Mouse (Mus musculus): ENCODE results near the gene Ddx54. TPM values are rescaled to one million over a fixed set of nuclear protein-coding genes. Genes with fewer than 3 reads are reported as not detected.

The Ddx54 gene
- total RNA-seq, 2 experiments from 2014 or later = 28.5 to 29.5 TPM

- DNase-seq (ENCODE audit: low spot score in 2 of 2) = no peak
Measured at GRCm38 (mm10) chr5:120640094-120640493, 27.6 kb downstream of the Ddx54 start.

- no peak for DNase-seq (ENCODE audit: low spot score in 2 of 2)
Measured at GRCm38 (mm10) chr5:120643365-120644085, 31.0 kb downstream of the Ddx54 start.

GRCm38 (mm10) chr5:120644227-120644626, 31.7 kb downstream of the Ddx54 start:
- DNase-seq (ENCODE audit: low spot score in 2 of 2) = no peak

GRCm38 (mm10) chr5:120645851-120646250, 33.3 kb downstream of the Ddx54 start:
- no peak for DNase-seq (ENCODE audit: low spot score in 2 of 2)

DNA sequence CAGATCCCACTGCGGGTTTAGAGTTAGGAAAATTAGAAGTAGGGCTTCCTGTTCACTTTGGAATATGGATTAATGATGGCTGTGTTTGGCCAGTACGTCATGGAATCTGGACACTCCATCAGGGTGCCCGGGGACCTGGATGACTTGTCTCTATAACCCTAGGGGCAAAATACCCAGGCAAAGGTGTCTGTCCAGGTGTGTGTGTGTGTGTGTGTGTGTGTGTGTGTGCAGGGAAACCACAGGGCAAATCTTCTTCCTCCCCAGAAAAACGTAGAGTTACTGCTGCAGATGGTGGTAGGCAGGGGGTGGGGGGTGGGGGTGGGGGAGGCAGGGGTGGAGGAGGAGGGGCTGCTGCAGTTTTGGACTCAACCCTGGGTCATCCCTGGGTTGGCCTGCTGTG, 34.8 kb downstream of the Ddx54 start:
- DNase-seq (ENCODE audit: low spot score in 2 of 2) = no peak

GRCm38 (mm10) chr5:120647814-120648491, 35.4 kb downstream of the Ddx54 start:
- no peak for DNase-seq (ENCODE audit: low spot score in 2 of 2)

- no peak for DNase-seq (ENCODE audit: low spot score in 2 of 2)
Measured at GRCm38 (mm10) chr5:120648569-120649373, 36.2 kb downstream of the Ddx54 start, which contains the start of gene Rasal1. Rasal1 (plus strand) TSS chr5:120648812.

DNA sequence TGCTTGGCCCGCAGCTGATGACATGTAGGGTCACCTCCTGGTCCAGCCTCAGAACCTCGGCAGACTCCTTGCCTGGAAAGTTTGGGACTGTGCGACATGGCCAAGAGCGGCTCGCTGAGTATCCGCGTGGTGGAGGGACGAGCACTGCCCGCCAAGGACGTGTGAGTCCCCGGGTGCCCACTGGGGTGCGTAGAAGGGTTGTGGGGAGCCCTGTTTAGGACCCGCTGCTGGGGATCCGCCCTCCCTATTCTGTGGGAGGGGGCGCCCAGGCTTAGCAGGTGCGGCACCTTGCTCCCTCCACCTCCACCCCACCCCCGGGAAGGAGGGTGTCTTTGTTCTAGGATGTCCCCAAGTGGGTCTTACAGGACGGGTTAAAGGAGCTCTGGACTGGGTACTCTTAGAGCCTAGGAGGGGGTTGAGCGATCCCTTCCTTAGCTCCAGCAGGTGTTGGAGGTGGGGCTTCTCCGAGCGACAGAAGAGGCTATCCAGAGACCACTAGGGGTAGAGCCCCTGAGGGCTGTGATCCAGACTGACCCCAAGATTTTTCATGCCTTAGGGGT, 36.9 kb downstream of the Ddx54 start:
- DNase-seq (ENCODE audit: low spot score in 2 of 2) = no peak

GRCm38 (mm10) chr5:120649938-120650337, 37.4 kb downstream of the Ddx54 start:
- DNase-seq (ENCODE audit: low spot score in 2 of 2) = no peak

DNA sequence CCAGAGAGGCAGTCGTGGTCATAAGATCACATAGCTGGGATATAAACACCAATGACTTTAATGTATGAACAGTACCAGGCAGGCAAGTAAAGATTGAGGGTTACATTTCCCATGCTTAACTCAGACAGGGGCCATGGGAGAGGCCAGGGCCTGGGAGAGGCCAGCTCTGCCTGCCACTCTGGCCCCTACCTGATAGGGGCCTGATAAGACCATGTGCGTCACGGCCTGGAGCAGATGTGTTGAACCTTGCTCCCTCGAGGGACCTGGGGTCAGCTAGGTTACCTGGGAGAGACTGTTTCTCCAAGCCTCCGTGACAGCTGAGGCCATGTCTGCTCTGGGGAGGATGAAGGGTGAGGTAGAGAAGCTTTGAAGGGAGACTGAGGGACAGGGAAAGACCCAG, 38.7 kb downstream of the Ddx54 start:
- DNase-seq (ENCODE audit: low spot score in 2 of 2) = no peak

- no peak for DNase-seq (ENCODE audit: low spot score in 2 of 2)
Measured at GRCm38 (mm10) chr5:120652915-120653701, 40.6 kb downstream of the Ddx54 start.

- DNase-seq (ENCODE audit: low spot score in 2 of 2) = no peak
Measured at GRCm38 (mm10) chr5:120653873-120654272, 41.3 kb downstream of the Ddx54 start.

GRCm38 (mm10) chr5:120656281-120656751, 43.8 kb downstream of the Ddx54 start:
- DNase-seq (ENCODE audit: low spot score in 2 of 2) = no peak

DNA sequence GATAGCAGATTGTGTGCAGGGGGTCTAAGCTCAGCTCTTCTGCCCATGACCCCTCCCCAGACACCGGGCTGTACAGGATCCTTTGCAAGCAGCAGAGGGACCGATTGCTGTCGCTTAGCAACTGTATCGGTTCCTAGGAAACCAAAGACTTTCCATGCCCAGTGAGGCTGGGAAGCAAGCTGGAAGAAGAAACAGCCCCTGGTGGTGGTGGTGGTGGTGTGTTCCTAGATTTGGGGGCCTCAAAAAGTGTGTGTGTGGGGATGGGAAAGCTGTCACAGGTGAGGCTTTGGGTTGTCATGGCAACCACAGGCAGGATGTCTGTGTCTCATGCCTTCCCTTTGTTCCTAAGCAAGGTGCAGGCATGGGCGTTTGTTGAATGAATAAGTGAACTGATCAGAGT, 48.3 kb downstream of the Ddx54 start:
- no peak for DNase-seq (ENCODE audit: low spot score in 2 of 2)

- DNase-seq (ENCODE audit: low spot score in 2 of 2) = no peak
Measured at GRCm38 (mm10) chr5:120664888-120665287, 52.3 kb downstream of the Ddx54 start.

- DNase-seq (ENCODE audit: low spot score in 2 of 2) = no peak
Measured at GRCm38 (mm10) chr5:120668761-120669160, 56.2 kb downstream of the Ddx54 start.

DNA sequence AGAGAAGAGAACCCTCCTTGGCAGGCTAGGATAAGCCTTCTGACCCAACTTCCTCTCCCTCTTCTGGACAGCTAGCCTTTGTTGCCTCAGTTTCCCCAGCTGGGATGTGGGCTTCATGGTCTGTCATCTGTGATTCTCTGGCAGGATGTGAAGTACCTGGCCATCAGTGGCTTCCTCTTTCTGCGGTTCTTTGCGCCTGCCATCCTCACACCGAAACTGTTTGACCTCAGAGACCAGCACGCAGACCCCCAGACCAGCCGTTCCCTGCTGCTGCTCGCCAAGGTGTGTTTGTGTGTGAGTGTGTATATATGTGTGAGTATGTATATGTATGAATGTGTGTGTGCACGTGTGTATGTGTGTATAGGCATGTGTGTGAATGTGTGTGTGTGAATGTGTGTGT, 57.6 kb downstream of the Ddx54 start:
- DNase-seq (ENCODE audit: low spot score in 2 of 2) = no peak

GRCm38 (mm10) chr5:120671865-120672264, 59.3 kb downstream of the Ddx54 start:
- no peak for DNase-seq (ENCODE audit: low spot score in 2 of 2)

DNA sequence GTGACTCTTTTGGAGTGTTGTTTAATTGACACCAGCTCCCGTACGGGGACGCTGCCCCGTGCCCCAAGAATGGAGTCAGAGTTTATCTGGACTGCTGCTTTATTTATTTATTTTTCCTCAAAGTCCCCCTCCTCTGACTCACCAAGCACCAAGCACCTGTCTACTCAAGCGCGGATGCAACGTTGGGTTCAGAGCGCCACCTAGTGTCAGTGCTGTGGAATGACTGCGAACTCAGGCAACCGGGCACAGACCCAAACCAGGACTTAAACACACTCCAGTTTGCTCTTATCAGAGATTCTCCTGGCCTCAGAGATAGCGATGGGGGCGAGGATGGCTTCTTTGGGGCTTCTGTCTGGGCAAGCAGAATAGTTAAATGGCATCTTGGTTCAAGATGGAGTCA, 61.1 kb downstream of the Ddx54 start:
- DNase-seq (ENCODE audit: low spot score in 2 of 2) = peak in 1 of 2 experiments; percentile 61

Data from gastrocnemius, postnatal 4 days (tissue).